Mouse (Mus musculus): ENCODE results near the gene 6430548M08Rik.

GRCm38 (mm10) chr8:120089511-120089910 lies 24.4 kb upstream of the 6430548M08Rik start:
- TF ChIP-seq CTCF (IDR thresholded peaks at IDR 0.05; ENCODE audit: borderline replicate concordance, insufficient read depth, low read length) (no peak), POLR2A (IDR thresholded peaks at IDR 0.05; ENCODE audit: low read depth, low read length) (no peak)

All from embryonic fibroblast, embryonic 13.5 days (primary cell).